In genomic region chr4:154915286-154915685, GRCm38 (mm10) we compare ENCODE assay signal across 1 mouse cellular context.
A peak's percentile ranks its signal among the peaks of the same experiment; 100 is the strongest.
TF ChIP-seq lines count a peak whose summit lies in the region.

No protein-coding gene starts in this region.

TF ChIP-seq in CH12.LX, 34 proteins besides CTCF, POLR2A, EP300 and RAD21:
- peak; percentile 65 for TF ChIP-seq ETS1 (conservative IDR thresholded peaks at IDR 0.05; ENCODE audit: low read depth, low read length)
- TF ChIP-seq TCF12 (IDR thresholded peaks at IDR 0.05; ENCODE audit: low read depth, low read length), result peak; percentile 36; the same call in 1 of the 2 replicates
- no peak for TF ChIP-seq NRF1 (IDR thresholded peaks at IDR 0.05; ENCODE audit: low read depth, low read length)
- no peak for TF ChIP-seq ZNF384 (IDR thresholded peaks at IDR 0.05; ENCODE audit: low read depth, low read length)
- TF ChIP-seq BHLHE40 (IDR thresholded peaks at IDR 0.05; ENCODE audit: low read depth, low read length), result peak; percentile 40; the same call in 1 of the 2 replicates
- TF ChIP-seq ELF1 (IDR thresholded peaks at IDR 0.05; ENCODE audit: low read depth, low read length), result no peak
- peak; percentile 77; the same call in 1 of the 2 replicates for TF ChIP-seq MEF2A (IDR thresholded peaks at IDR 0.05; ENCODE audit: borderline replicate concordance, low read depth, low read length)
